Mouse (Mus musculus) gastrocnemius, adult 2 months (tissue): ENCODE measurements around the gene Rac1. TPM values are rescaled to one million over a fixed set of nuclear protein-coding genes. Genes with fewer than 3 reads are reported as not detected.
A peak's percentile ranks its signal among the peaks of the same experiment; 100 is the strongest.

Source experiments
- DNase-seq: peaks from one replicate; pipeline ENCODE4 v3.0.0; 2022
- H3K27ac ChIP-seq: fragments of 200-600 bp; 2 replicates; pipeline ENCODE4 v1.8.1; 2022; ENCODE audit warnings: mild to moderate bottlenecking
- H3K4me3 ChIP-seq: fragments of 200-600 bp; 2 replicates; pipeline ENCODE4 v1.8.1; 2022; ENCODE audit warnings: mild to moderate bottlenecking, moderate library complexity
- CTCF ChIP-seq: fragments of 200-600 bp; IDR thresholded peaks from 2 replicates; pipeline ENCODE4 v1.8.1; 2022; ENCODE audit warnings: antibody characterized with exemption, mild to moderate bottlenecking, moderate library complexity
- intact Hi-C: fragments of 180-260 bp; cut with DNase I; formaldehyde crosslinking; loops from one replicate; pipeline ENCODE4 v1.15.1; 2025
- total RNA-seq, 2 experiments: library from RNA; stranded (reverse); gene quantifications; 2 replicates each; pipeline ENCODE4 v1.2.3; 2021

Rac1 gene
- total RNA-seq, 2 experiments from 2014 or later = 211 to 236 TPM

DNA sequence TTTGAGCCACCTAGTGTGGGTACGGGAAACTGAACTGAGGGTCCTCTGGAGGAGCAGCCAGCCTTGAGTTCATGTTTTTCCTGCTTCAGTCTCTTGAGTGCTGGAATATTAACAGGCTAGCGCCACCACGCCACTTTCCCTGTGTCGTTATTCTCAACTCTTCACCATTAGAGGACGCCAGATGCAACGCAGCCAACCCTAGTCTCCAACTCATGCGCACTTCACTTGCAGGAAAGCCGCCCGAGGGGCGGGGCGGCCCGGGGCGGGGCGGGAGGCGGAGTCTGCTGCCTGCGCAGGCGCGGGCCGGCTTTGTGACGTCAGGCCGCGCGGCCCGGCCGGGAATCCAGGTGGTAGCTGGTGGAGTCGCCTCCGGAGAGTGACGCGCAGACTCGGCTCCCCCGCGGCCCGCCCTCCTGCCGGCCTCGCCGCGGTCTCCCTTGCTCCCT, 20.6 kb upstream of the Rac1 start:
- DNase-seq = peak; percentile 96
- Histone ChIP-seq H3K27ac (peak overlapping the region; percentile 93), H3K4me3 (peak overlapping the region; percentile 88)
- intact Hi-C loops = loop anchor here (5.0 to 10.0 kb wide), 2 partner anchors 111 to 214 kb away; no protein-coding TSS in a partner anchor
- TF ChIP-seq CTCF = peak; percentile 70

- Histone ChIP-seq H3K4me3 (peak overlapping the region; percentile 88), H3K27ac (peak overlapping the region; percentile 93)
- TF ChIP-seq CTCF = no peak
- no peak for DNase-seq
- intact Hi-C loops = loop anchor here (1.0 to 10.0 kb wide), 4 partner anchors 19 to 213 kb away; partner anchors contain the start of gene Rac1
Measured at GRCm38 (mm10) chr5:143547866-143548265, 20.0 kb upstream of the Rac1 start.

DNA sequence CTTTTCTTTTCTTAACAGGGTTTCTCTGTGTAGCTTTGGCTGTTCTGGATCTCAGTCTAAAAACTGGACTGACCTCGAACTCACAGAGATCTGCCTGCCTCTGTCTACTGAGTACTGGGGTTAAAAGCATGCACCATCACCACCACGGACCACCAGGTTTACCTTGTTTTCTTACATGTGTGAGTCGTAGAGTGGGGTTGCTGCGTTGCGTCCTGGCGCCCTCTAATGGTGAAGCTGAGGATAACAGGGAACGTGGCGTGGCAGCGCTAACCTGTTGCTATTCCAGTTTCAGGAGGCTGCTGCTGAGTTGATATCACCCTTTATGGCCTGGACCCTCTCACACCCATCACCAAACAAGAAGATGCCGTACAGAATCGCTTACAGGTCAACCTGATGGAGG, 19.5 kb upstream of the Rac1 start:
- DNase-seq = peak; percentile 84
- TF ChIP-seq CTCF = peak; percentile 98
- intact Hi-C loops = loop anchor here (1.0 to 10.0 kb wide), 4 partner anchors 19 to 213 kb away; partner anchors contain the start of gene Rac1

DNA sequence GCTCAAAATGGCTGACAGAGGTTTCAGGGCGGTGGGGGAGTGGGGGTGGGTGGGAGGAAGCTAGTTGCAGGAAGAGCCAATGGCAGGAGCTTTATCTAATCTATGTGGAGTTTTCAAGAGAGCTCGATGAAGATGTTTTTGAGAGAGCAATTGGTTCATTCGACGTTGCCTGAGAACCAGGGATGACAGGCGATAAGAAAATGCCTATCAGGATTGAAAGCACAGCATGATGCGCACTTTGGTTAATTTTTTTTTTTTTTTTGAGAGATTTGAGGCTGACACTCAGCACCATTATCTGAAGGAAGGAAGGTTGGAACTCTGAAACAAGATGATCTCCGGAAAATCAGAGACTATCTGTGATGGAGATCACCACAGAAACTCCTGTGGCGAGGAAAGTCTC, 11.3 kb upstream of the Rac1 start:
- Histone ChIP-seq H3K4me3 (no peak overlapping the region), H3K27ac (no peak overlapping the region)
- DNase-seq = no peak
- TF ChIP-seq CTCF = no peak
- intact Hi-C loops = no loop called here

More for the DNA sequence above, 19.5 kb upstream of the Rac1 start:
- Histone ChIP-seq H3K4me3 (peak overlapping the region; percentile 88), H3K27ac (peak overlapping the region; percentile 93)

GRCm38 (mm10) chr5:143537022-143537421, 9.2 kb upstream of the Rac1 start:
- no peak for DNase-seq
- Histone ChIP-seq H3K4me3 (no peak overlapping the region), H3K27ac (no peak overlapping the region)
- intact Hi-C loops = no loop called here
- TF ChIP-seq CTCF = no peak

DNA sequence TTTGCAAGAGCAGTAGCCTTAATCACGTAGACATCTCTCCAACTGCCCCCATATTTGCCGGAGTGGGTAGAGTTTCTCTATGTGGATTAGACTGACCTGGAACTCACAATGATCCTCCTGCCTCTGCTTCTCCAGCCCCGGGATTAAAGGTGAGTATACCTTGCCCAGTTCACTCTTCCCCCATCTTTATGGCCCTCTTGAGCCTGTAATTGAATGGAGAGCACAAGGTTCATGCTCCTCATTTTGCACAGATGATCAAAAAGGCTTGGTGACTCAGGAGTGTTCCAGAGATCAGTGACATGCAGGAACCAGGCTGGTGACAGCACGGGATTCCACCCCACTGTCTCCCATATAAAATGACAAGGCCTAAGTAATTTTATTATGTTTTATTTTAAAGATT, 7.1 kb upstream of the Rac1 start:
- no peak for TF ChIP-seq CTCF
- H3K4me3 ChIP-seq = no peak overlapping the region
- no peak overlapping the region for H3K27ac ChIP-seq
- intact Hi-C loops = no loop called here
- DNase-seq = no peak

DNA sequence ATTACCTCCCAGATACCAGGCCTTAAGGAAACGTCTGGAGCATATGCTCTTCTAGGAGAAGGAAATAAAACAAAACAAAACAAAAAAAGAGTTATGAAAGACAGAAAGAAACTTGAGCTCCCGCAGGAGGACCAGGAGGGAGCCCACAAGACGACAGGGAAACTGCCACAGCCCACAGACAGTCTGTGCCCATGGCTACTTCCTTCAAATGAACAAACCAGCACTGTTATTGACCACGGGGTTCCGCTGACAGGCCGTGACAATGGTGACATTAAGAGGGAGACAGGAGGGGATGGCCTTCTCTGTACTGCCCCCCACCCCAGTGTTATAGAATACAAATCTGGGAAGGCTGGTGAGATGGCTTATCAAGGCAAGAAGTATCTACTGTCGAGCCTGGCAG, 2.9 kb upstream of the Rac1 start:
- no peak overlapping the region for H3K27ac ChIP-seq
- intact Hi-C loops = no loop called here
- no peak overlapping the region for H3K4me3 ChIP-seq
- no peak for DNase-seq
- no peak for TF ChIP-seq CTCF

DNA sequence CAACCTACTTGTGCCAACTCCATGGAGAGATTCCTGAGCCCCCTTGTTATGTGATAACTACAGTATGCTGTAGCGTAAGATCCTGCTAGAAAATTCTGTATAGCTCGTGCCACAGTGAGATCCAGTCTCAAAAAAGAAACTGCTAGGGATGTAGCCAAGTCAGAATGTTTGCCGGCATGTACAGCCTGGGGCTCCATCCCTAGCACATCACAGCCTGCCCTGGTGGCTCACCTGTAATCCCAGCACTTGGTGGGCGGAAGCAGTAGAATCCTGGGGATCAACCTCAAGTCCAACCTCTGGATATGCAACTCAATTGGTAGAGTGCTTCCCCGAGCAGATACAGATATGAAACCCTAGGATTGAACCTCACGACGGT, 460 bp upstream of the Rac1 start:
- H3K27ac ChIP-seq = peak overlapping the region; percentile 99
- intact Hi-C loops = loop anchor here (2.0 kb wide), 1 partner anchor 19 kb away; no protein-coding TSS in a partner anchor
- H3K4me3 ChIP-seq = peak overlapping the region; percentile 100
- no peak for DNase-seq
- no peak for TF ChIP-seq CTCF

- no peak for TF ChIP-seq CTCF
- H3K27ac ChIP-seq = peak overlapping the region; percentile 99
- intact Hi-C loops = no loop called here
- no peak for DNase-seq
- peak overlapping the region; percentile 100 for H3K4me3 ChIP-seq
Measured at GRCm38 (mm10) chr5:143526698-143527331, 1.0 kb downstream of the Rac1 start.

DNA sequence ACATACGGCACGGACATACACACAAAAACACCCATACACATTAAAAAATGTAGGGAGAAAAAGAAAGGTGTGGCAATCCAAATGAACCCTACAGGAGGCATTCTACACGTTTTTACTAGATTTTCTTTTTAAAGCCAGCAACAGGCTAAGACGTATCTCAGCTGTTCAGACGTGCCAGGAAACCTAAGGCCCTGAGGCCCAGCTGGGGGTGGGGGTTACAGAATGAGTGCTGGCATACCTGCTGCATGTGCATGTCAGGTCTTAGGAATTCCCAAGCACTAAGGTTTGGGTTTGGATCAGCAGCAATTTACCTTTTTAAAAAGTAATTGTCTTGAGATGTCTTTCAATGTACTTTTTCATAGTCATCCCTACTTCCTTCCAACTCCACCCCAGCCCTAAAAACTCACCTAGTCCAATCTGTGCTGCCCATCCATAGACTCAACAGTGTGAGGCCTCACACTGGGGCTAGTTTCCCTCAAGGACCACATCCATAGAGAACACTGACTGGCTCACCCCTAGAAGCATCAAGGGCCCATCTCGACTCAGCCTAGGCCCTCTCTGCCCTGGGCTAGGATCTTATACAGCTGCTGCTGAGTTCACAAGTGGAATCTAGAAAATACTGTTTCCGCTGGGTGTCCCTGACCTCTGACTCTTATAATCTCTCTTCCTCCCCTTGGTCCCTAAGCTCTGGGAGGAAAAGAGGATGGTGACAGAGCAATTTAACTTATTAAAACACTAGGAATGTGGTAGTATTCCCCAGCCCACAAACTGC, 2.2 kb downstream of the Rac1 start:
- DNase-seq = no peak
- no peak for TF ChIP-seq CTCF
- Histone ChIP-seq H3K27ac (peak overlapping the region; percentile 99), H3K4me3 (peak overlapping the region; percentile 100)
- intact Hi-C loops = no loop called here

GRCm38 (mm10) chr5:143522882-143523281, 5.0 kb downstream of the Rac1 start:
- Histone ChIP-seq H3K27ac (no peak overlapping the region), H3K4me3 (no peak overlapping the region)
- no peak for DNase-seq
- intact Hi-C loops = no loop called here
- TF ChIP-seq CTCF = no peak

- peak overlapping the region; percentile 46 for H3K4me3 ChIP-seq
- DNase-seq = no peak
- intact Hi-C loops = no loop called here
- TF ChIP-seq CTCF = no peak
- H3K27ac ChIP-seq = peak overlapping the region; percentile 77
Measured at GRCm38 (mm10) chr5:143520415-143520814, 7.4 kb downstream of the Rac1 start.

GRCm38 (mm10) chr5:143518045-143518591, 9.7 kb downstream of the Rac1 start:
- intact Hi-C loops = no loop called here
- Histone ChIP-seq H3K27ac (peak overlapping the region; percentile 70), H3K4me3 (peak overlapping the region; percentile 23)
- DNase-seq = no peak
- no peak for TF ChIP-seq CTCF
